Mouse (Mus musculus) CH12.LX (cell line): ENCODE measurements around the gene Nmt2. TPM values are rescaled to one million over a fixed set of nuclear protein-coding genes. Genes with fewer than 3 reads are reported as not detected.

Experiments
- DNase-seq: peaks from one replicate; pipeline ENCODE4 v3.0.0-alpha.2; 2013; ENCODE audit errors: extremely low read depth
- H3K27ac ChIP-seq: 2 replicates; pipeline ENCODE4 v1.5.1; 2012; ENCODE audit warnings: low read depth, mild to moderate bottlenecking, control low read depth, moderate library complexity; ENCODE audit not compliant: insufficient read depth
- H3K27me3 ChIP-seq: replicated peaks from 2 replicates; pipeline ENCODE3; 2012; ENCODE audit warnings: inconsistent platforms
- H3K36me3 ChIP-seq, 2 experiments: replicated peaks in 1 of 2; 2 replicates each; pipeline versions ENCODE3 to v1.6.1; 2012; ENCODE audit warnings: inconsistent platforms in 1 of 2, low read length in 1 of 2, mild to moderate bottlenecking in 1 of 2, mixed read lengths in 1 of 2, moderate library complexity in 1 of 2; ENCODE audit not compliant: control insufficient read depth in 1 of 2, insufficient read depth in 1 of 2
- H3K4me1 ChIP-seq, 2 experiments: 2 replicates each; pipeline ENCODE4 v1.6.1; 2012; ENCODE audit warnings: inconsistent platforms in 1 of 2, moderate library complexity in 1 of 2; ENCODE audit not compliant: insufficient read depth in 2 of 2, control insufficient read depth in 1 of 2
- H3K4me2 ChIP-seq: 2 replicates; pipeline ENCODE4 v1.6.1; 2012; ENCODE audit warnings: low read depth, mild to moderate bottlenecking, control low read depth; ENCODE audit not compliant: poor library complexity, insufficient read depth, severe bottlenecking
- H3K4me3 ChIP-seq, 3 experiments: fragments of 150-350 bp in 1 of 3; sonication (generic) in 1 of 3; replicated peaks in 1 of 3; 2 replicates each; pipeline versions ENCODE3 to v1.5.1; 2011 to 2012; ENCODE audit warnings: low read depth in 2 of 3, low read length in 2 of 3, mild to moderate bottlenecking in 2 of 3, moderate library complexity in 2 of 3, control low read depth in 1 of 3, improper control_type of control experiment in 1 of 3, inconsistent platforms in 1 of 3, mixed read lengths in 1 of 3; ENCODE audit not compliant: poor library complexity in 1 of 3
- H3K79me2 ChIP-seq: replicated peaks from 2 replicates; pipeline ENCODE4 v1.6.1; 2012; ENCODE audit warnings: mild to moderate bottlenecking, moderate library complexity; ENCODE audit not compliant: control insufficient read depth, poor library complexity, insufficient read depth, severe bottlenecking; ENCODE audit errors: extremely low read depth
- H3K9ac ChIP-seq: 2 replicates; pipeline ENCODE4 v1.6.1; 2012; ENCODE audit warnings: low read depth, mild to moderate bottlenecking, control low read depth, moderate library complexity; ENCODE audit not compliant: insufficient read depth
- H3K9me3 ChIP-seq: replicated peaks from 2 replicates; pipeline ENCODE3; 2012; ENCODE audit warnings: low read length, inconsistent platforms, mixed read lengths
- CHD2 ChIP-seq: IDR thresholded peaks from 2 replicates; pipeline ENCODE4 v1.6.1; 2011; ENCODE audit warnings: low read length, improper control_type of control experiment
- E2F4 ChIP-seq: IDR thresholded peaks from 2 replicates; pipeline ENCODE4 v1.6.1; 2011; ENCODE audit warnings: low read depth, low read length, improper control_type of control experiment; ENCODE audit not compliant: insufficient replicate concordance
- EP300 ChIP-seq: IDR thresholded peaks from 2 replicates; pipeline ENCODE4 v1.6.1; 2011; ENCODE audit warnings: low read length, improper control_type of control experiment
- GABPA ChIP-seq: IDR thresholded peaks from 2 replicates; pipeline ENCODE4 v1.6.1; 2012; ENCODE audit warnings: low read depth, low read length, improper control_type of control experiment, inconsistent platforms; ENCODE audit not compliant: insufficient replicate concordance
- JUN ChIP-seq: IDR thresholded peaks from 2 replicates; pipeline ENCODE4 v1.6.1; 2011; ENCODE audit warnings: low read depth, mild to moderate bottlenecking, low read length, improper control_type of control experiment, moderate library complexity; ENCODE audit not compliant: insufficient read depth
- MAX ChIP-seq: IDR thresholded peaks from 2 replicates; pipeline ENCODE4 v1.6.1; 2011; ENCODE audit warnings: low read length, improper control_type of control experiment
- MEF2A ChIP-seq: IDR thresholded peaks from 2 replicates; pipeline ENCODE4 v1.6.1; 2014; ENCODE audit warnings: low read depth, mild to moderate bottlenecking, inconsistent platforms, low read length, improper control_type of control experiment, borderline replicate concordance
- NELFE ChIP-seq: IDR thresholded peaks from 2 replicates; pipeline ENCODE4 v1.6.1; 2011; ENCODE audit warnings: low read depth, low read length, improper control_type of control experiment
- PAX5 ChIP-seq: IDR thresholded peaks from 2 replicates; pipeline ENCODE4 v1.6.1; 2012; ENCODE audit warnings: low read length, inconsistent platforms, mixed read lengths
- POLR2A ChIP-seq: IDR thresholded peaks from 2 replicates; pipeline ENCODE4 v1.6.1; 2011; ENCODE audit warnings: low read depth, mild to moderate bottlenecking, improper control_type of control experiment, low read length
- POLR2AphosphoS2 ChIP-seq: IDR thresholded peaks from 2 replicates; pipeline ENCODE4 v1.6.1; 2011; ENCODE audit warnings: low read depth, low read length, improper control_type of control experiment
- RAD21 ChIP-seq: IDR thresholded peaks from 2 replicates; pipeline ENCODE4 v1.6.1; 2011; ENCODE audit warnings: low read depth, mild to moderate bottlenecking, low read length, improper control_type of control experiment, moderate library complexity
- RCOR1 ChIP-seq: conservative IDR thresholded peaks from 2 replicates; pipeline ENCODE4 v1.6.1; 2012; ENCODE audit warnings: low read depth, mild to moderate bottlenecking, inconsistent platforms, low read length, improper control_type of control experiment
- SIN3A ChIP-seq: IDR thresholded peaks from 2 replicates; pipeline ENCODE4 v1.6.1; 2012; ENCODE audit warnings: low read length, improper control_type of control experiment, inconsistent platforms
- SMC3 ChIP-seq: IDR thresholded peaks from 2 replicates; pipeline ENCODE4 v1.6.1; 2011; ENCODE audit warnings: low read depth, low read length, improper control_type of control experiment
- UBTF ChIP-seq: IDR thresholded peaks from 2 replicates; pipeline ENCODE4 v1.6.1; 2012; ENCODE audit warnings: low read depth, mild to moderate bottlenecking, inconsistent platforms, low read length, improper control_type of control experiment, moderate library complexity
- USF1 ChIP-seq: IDR thresholded peaks from 2 replicates; pipeline ENCODE4 v1.6.1; 2014; ENCODE audit warnings: low read depth, mild to moderate bottlenecking, inconsistent platforms, low read length, improper control_type of control experiment
- USF2 ChIP-seq: conservative IDR thresholded peaks from 2 replicates; pipeline ENCODE4 v1.6.1; 2011; ENCODE audit warnings: low read depth, low read length, improper control_type of control experiment
- ZKSCAN1 ChIP-seq: IDR thresholded peaks from 2 replicates; pipeline ENCODE4 v1.6.1; 2012; ENCODE audit warnings: low read depth, inconsistent platforms, low read length, improper control_type of control experiment, borderline replicate concordance
- dilution Hi-C: fragments of 300-500 bp; cut with MboI; formaldehyde crosslinking; loops from 2 replicates; pipeline ENCODE4 v1.14.3; 2020; ENCODE audit warnings: low sequenced_read_pairs; ENCODE audit not compliant: extremely low pct_unique_long_range_greater_than_20kb, extremely low pct_ligation_motif_present
- in situ Hi-C: fragments of 300-500 bp; cut with MboI; formaldehyde crosslinking; loops from 3 replicates; pipeline ENCODE4 v1.14.3; 2019; ENCODE audit warnings: low sequenced_read_pairs, low pct_ligation_motif_present, low pct_unique_long_range_greater_than_20kb, mixed read lengths
- polyA plus RNA-seq: library from polyadenylated mRNA; unstranded; fragments of >175 nt; gene quantifications from 2 replicates; pipeline ENCODE4 v1.2.1, GENCODE M21; 2012; ENCODE audit warnings: low read depth; ENCODE audit not compliant: insufficient read length
- total RNA-seq, 2 experiments: library from RNA; depleted of rRNA; stranded (reverse); fragments of 300-350 nt in 1 of 2; fragments of >200 nt in 1 of 2; gene quantifications; 2 replicates each; pipeline ENCODE4 v1.2.3; 2012 to 2014

The Nmt2 gene
- total and polyA plus RNA-seq, 3 experiments: 10.0 to 15.9 (median 15.6) TPM

DNA sequence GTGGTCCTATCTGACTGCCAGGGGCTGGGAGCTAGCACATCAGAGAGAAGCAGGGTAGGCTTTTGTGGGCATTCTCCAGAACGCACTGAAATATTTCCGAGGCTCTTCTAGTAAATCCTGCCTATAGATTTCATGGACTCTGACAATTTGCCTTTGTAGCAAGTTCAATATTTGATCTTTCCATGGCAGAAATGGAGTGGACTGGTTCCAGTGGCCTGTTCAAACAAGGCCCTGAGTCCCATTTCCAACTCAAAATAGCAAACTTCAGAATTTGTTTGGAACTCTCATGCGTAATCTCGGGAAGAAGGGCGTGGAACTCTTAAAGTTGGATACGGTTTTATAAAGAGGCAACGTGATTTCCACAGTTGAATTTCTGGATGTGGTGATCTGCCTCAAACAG, 11.8 kb downstream of the Nmt2 start:
- no peak for DNase-seq
- TF ChIP-seq UBTF (no peak), RAD21 (no peak), GABPA (no peak), SIN3A (no peak), PAX5 (no peak), USF2 (no peak), MEF2A (no peak), NELFE (no peak), E2F4 (no peak), CHD2 (no peak)
- in situ Hi-C loops: no loop called here
- peaks cover 3 to 25% of the 10 kb centered on the region in 2 experiments; a peak in 3 of 4 replicates for H3K4me1 ChIP-seq
- dilution Hi-C loops: no loop called here
- no peak overlapping the region for H3K9ac ChIP-seq
- no peak overlapping the region for H3K4me3 ChIP-seq
- no peaks in the 10 kb centered on the region; the same call in none of the 2 replicates for H3K79me2 ChIP-seq
- no peak overlapping the region for H3K4me2 ChIP-seq
- no peaks in the 10 kb centered on the region for H3K9me3 ChIP-seq
- no peaks in the 10 kb centered on the region for H3K27me3 ChIP-seq
- H3K36me3 ChIP-seq: no peaks in the 10 kb centered on the region
- no peak overlapping the region for H3K27ac ChIP-seq

DNA sequence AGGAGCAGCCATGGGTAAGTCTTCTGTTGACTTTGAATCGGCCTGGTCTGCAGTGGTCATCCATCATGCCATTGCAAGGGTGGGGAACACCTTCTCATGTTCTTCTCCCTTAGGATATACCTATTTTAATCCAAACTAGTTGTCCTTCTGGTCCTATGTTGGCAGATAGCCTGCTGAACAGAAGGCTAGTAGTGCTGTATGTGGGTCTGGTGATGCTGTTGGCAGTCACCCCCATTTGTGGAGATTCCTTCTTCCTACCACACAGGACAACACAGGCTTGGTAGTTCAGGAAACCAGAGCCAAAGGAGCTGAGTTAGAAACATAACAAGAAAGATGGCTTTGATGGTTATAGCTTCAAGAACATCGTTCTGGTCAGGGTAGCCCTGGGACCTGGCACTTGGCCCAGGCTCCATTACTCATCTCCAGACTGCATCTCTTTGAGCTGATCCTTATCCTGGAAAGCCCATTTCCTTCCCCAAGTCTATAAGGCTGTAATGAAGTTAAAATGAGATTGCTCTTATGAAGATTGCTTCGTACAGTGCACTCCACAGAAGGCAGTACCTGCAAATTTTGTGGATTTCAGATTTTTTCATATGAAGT, 21.5 kb downstream of the Nmt2 start:
- in situ Hi-C loops: no loop called here
- H3K4me2 ChIP-seq: no peak overlapping the region
- H3K4me1 ChIP-seq: no peaks in the 10 kb centered on the region
- H3K9me3 ChIP-seq: peaks cover 3% of the 10 kb centered on the region
- no peaks in the 10 kb centered on the region for H3K27me3 ChIP-seq
- H3K36me3 ChIP-seq: peaks cover 2 to 23% of the 10 kb centered on the region in 2 experiments
- no peak overlapping the region for H3K27ac ChIP-seq
- H3K4me3 ChIP-seq: no peak overlapping the region
- H3K9ac ChIP-seq: no peak overlapping the region
- no peaks in the 10 kb centered on the region for H3K79me2 ChIP-seq
- TF ChIP-seq SMC3 (no peak), JUN (no peak), MAX (no peak), USF1 (no peak), GABPA (no peak), POLR2A (no peak), EP300 (no peak), ZKSCAN1 (no peak), UBTF (no peak), POLR2AphosphoS2 (no peak), RCOR1 (no peak), NELFE (no peak)
- dilution Hi-C loops: no loop called here
- DNase-seq: no peak
